ENCODE assay signal across 8 mouse cellular contexts in the genomic region with DNA sequence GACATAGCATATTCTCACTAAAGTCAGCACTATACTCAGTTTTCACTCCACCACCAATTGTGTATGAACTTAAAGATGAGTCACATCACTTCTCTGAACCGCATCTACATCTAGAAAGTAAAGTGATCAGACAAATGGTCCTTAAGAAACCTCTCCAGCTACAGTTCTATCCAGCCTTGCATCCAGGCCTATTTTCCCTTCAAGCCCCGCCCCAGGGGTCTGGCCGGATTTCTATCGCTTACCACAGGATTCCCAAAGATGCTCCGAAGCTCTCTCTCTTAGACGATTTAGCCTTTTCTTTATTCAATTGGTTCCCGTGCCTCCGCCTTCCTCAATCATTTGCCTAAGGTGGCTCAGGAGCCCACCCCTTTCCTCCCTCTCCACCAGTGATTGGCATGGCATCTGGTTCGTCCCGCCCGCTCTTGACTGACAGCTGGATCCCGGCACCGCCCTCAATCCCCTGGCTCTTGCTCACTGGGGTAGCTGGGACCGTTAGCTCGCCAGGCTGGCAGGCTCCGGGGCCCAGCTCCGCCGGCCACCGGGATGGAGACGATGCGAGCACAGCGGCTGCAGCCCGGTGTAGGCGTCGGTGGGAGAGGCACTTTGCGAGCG. TPM values are rescaled to one million over a fixed set of nuclear protein-coding genes. Genes with fewer than 3 reads are reported as not detected.
DNase-seq lines count a peak whose midpoint lies in the region; ATAC-seq and TF ChIP-seq lines count a peak whose summit lies in the region.

A gene (plus strand): TSS at position 511 of the 612 bp plus-strand sequence.

- 2% methylated on average over 27 of the region's 27 CpGs for WGBS in forebrain, embryonic 11.5 days
- WGBS in heart, embryonic 15.5 days, result under 1% methylated on average over 27 of the region's 27 CpGs
- WGBS in liver, embryonic 15.5 days (ENCODE audit: insufficient replicate concordance), result 2% methylated on average over 27 of the region's 27 CpGs
- WGBS in neural tube, embryonic 11.5 days, result under 1% methylated on average over 27 of the region's 27 CpGs
- WGBS in stomach, embryonic 16.5 days, result under 1% methylated on average over 27 of the region's 27 CpGs

- no peak within 1 kb of the TSS for H3K27ac ChIP-seq in CH12.LX (ENCODE audit: insufficient read depth, low read depth)
- peak within 1 kb of the TSS; percentile 78 for H3K27ac ChIP-seq in forebrain, embryonic 11.5 days (ENCODE audit: low read depth, low read length)
- H3K27ac ChIP-seq in heart, embryonic 15.5 days, result peak within 1 kb of the TSS; percentile 97
- peak within 1 kb of the TSS; percentile 51; the same call in 1 of the 2 replicates for H3K27ac ChIP-seq in liver, embryonic 15.5 days (replicated peaks)
- peak within 1 kb of the TSS; percentile 82 for H3K27ac ChIP-seq in neural tube, embryonic 11.5 days (ENCODE audit: low read depth, low read length)
- peak within 1 kb of the TSS; percentile 97 for H3K27ac ChIP-seq in stomach, embryonic 16.5 days (ENCODE audit: low read length)

- no peaks in the 10 kb centered on the region for H3K79me2 ChIP-seq in CH12.LX (replicated peaks; ENCODE audit: control insufficient read depth, extremely low read depth, insufficient read depth, poor library complexity, severe bottlenecking)

- no peaks in the 10 kb centered on the region for H3K27me3 ChIP-seq in CH12.LX (replicated peaks)
- H3K27me3 ChIP-seq in forebrain, embryonic 11.5 days (ENCODE audit: control insufficient read depth, insufficient read depth, low read length), result peaks cover 16% of the 10 kb centered on the region
- no peaks in the 10 kb centered on the region for H3K27me3 ChIP-seq in heart, embryonic 15.5 days
- peaks cover 85% of the 10 kb centered on the region for H3K27me3 ChIP-seq in liver, embryonic 15.5 days
- H3K27me3 ChIP-seq in neural tube, embryonic 11.5 days (ENCODE audit: control insufficient read depth, insufficient read depth, low read length), result peaks cover 6% of the 10 kb centered on the region
- no peaks in the 10 kb centered on the region; the same call in 1 of the 2 replicates for H3K27me3 ChIP-seq in stomach, embryonic 16.5 days (ENCODE audit: control insufficient read depth, insufficient read depth, low read length)

- peak within 1 kb of the TSS; percentile 71 for H3K9ac ChIP-seq in CH12.LX (ENCODE audit: insufficient read depth, low read depth)
- H3K9ac ChIP-seq in forebrain, embryonic 11.5 days (ENCODE audit: low read length), result peak within 1 kb of the TSS; percentile 77
- peak within 1 kb of the TSS; percentile 76 for H3K9ac ChIP-seq in heart, embryonic 15.5 days
- peak within 1 kb of the TSS; percentile 52; the same call in 1 of the 2 replicates for H3K9ac ChIP-seq in liver, embryonic 15.5 days
- peak within 1 kb of the TSS; percentile 89 for H3K9ac ChIP-seq in neural tube, embryonic 11.5 days (ENCODE audit: low read length)
- peak within 1 kb of the TSS; percentile 88 for H3K9ac ChIP-seq in stomach, embryonic 16.5 days (ENCODE audit: low read length)

- TF ChIP-seq EP300 in CH12.LX (IDR thresholded peaks at IDR 0.05; ENCODE audit: low read length), result no peak

- peaks cover 0 to 19% of the 10 kb centered on the region in 2 experiments for H3K36me3 ChIP-seq in CH12.LX (replicated peaks in 1 of 2; ENCODE audit: control insufficient read depth in 1 of 2, insufficient read depth in 1 of 2, low read length in 1 of 2)
- H3K36me3 ChIP-seq in forebrain, embryonic 11.5 days (ENCODE audit: control insufficient read depth, insufficient read depth, low read length), result no peaks in the 10 kb centered on the region
- H3K36me3 ChIP-seq in heart, embryonic 15.5 days, result no peaks in the 10 kb centered on the region
- no peaks in the 10 kb centered on the region for H3K36me3 ChIP-seq in liver, embryonic 15.5 days (replicated peaks)
- no peaks in the 10 kb centered on the region for H3K36me3 ChIP-seq in neural tube, embryonic 11.5 days (ENCODE audit: control insufficient read depth, insufficient read depth, low read length)
- H3K36me3 ChIP-seq in stomach, embryonic 16.5 days (ENCODE audit: control insufficient read depth, insufficient read depth, low read length), result no peaks in the 10 kb centered on the region

- in situ Hi-C loops in CH12.LX (cut with MboI; ENCODE audit: low pct_ligation_motif_present, low pct_unique_long_range_greater_than_20kb, low sequenced_read_pairs), result no loop called here

- H3K4me3 ChIP-seq in CH12.LX (replicated peaks in 1 of 3; ENCODE audit: low read depth in 2 of 3, low read length in 2 of 3, poor library complexity in 1 of 3), result peak within 1 kb of the TSS; percentile 60 to 61 (median 61)
- peak within 1 kb of the TSS; percentile 88 for H3K4me3 ChIP-seq in forebrain, embryonic 11.5 days (ENCODE audit: low read depth, low read length)
- H3K4me3 ChIP-seq in heart, embryonic 15.5 days, result peak within 1 kb of the TSS; percentile 71
- peak within 1 kb of the TSS; percentile 64 for H3K4me3 ChIP-seq in liver, embryonic 15.5 days (replicated peaks)
- H3K4me3 ChIP-seq in neural tube, embryonic 11.5 days (ENCODE audit: low read depth, low read length), result peak within 1 kb of the TSS; percentile 86
- H3K4me3 ChIP-seq in stomach, embryonic 16.5 days (replicated peaks; ENCODE audit: low read length), result peak within 1 kb of the TSS; percentile 71

- peak within 1 kb of the TSS; percentile 83 for H3K4me2 ChIP-seq in CH12.LX (ENCODE audit: insufficient read depth, low read depth, poor library complexity, severe bottlenecking)
- peak within 1 kb of the TSS; percentile 69 for H3K4me2 ChIP-seq in forebrain, embryonic 11.5 days (ENCODE audit: low read depth, low read length, severe bottlenecking)
- H3K4me2 ChIP-seq in heart, embryonic 15.5 days, result peak within 1 kb of the TSS; percentile 64
- H3K4me2 ChIP-seq in liver, embryonic 15.5 days, result peak within 1 kb of the TSS; percentile 85
- H3K4me2 ChIP-seq in neural tube, embryonic 11.5 days (ENCODE audit: low read depth), result peak within 1 kb of the TSS; percentile 67
- H3K4me2 ChIP-seq in stomach, embryonic 16.5 days (ENCODE audit: low read depth, low read length), result peak within 1 kb of the TSS; percentile 64

- peak; percentile 63 for TF ChIP-seq POLR2A in CH12.LX (IDR thresholded peaks at IDR 0.05; ENCODE audit: low read depth, low read length)

- peak; percentile 93 for ATAC-seq in forebrain, embryonic 11.5 days (replicated peaks; ENCODE audit: low FRiP score)
- ATAC-seq in heart, embryonic 15.5 days (replicated peaks; ENCODE audit: insufficient number of reproducible peaks, insufficient read depth, low FRiP score, low read depth), result peak; percentile 92
- peak; percentile 87 for ATAC-seq in liver, embryonic 15.5 days (ENCODE audit: insufficient read depth)
- ATAC-seq in neural tube, embryonic 11.5 days (ENCODE audit: insufficient read depth, low FRiP score, low TSS enrichment), result peak; percentile 92
- peak; percentile 91 for ATAC-seq in stomach, embryonic 16.5 days (ENCODE audit: insufficient read depth, low FRiP score)

- dilution Hi-C loops in CH12.LX (cut with MboI; ENCODE audit: extremely low pct_ligation_motif_present, extremely low pct_unique_long_range_greater_than_20kb, low sequenced_read_pairs), result no loop called here

- H3K4me1 ChIP-seq in CH12.LX (ENCODE audit: control insufficient read depth in 1 of 2, insufficient read depth in 2 of 2), result peaks cover 4 to 20% of the 10 kb centered on the region in 2 experiments; a peak in 2 of 4 replicates
- peaks cover 26% of the 10 kb centered on the region for H3K4me1 ChIP-seq in forebrain, embryonic 11.5 days (replicated peaks; ENCODE audit: control insufficient read depth, insufficient read depth, low read length)
- peaks cover 70% of the 10 kb centered on the region for H3K4me1 ChIP-seq in heart, embryonic 15.5 days (replicated peaks)
- peaks cover 43% of the 10 kb centered on the region for H3K4me1 ChIP-seq in liver, embryonic 15.5 days (replicated peaks)
- H3K4me1 ChIP-seq in neural tube, embryonic 11.5 days (ENCODE audit: control insufficient read depth, insufficient read depth, low read length), result peaks cover 39% of the 10 kb centered on the region
- H3K4me1 ChIP-seq in stomach, embryonic 16.5 days (ENCODE audit: control insufficient read depth, insufficient read depth, low read length), result peaks cover 34% of the 10 kb centered on the region

- DNase-seq in CH12.LX (ENCODE audit: extremely low read depth), result peak; percentile 93
- peak; percentile 86 for DNase-seq in c-Kit-positive CD71-negative TER-119-negative erythroid progenitor cells, embryonic 14.5 days (ENCODE audit: low read depth)
- peak; percentile 97 for DNase-seq in forebrain, embryonic 11.5 days (ENCODE audit: low spot score)
- DNase-seq in kidney, postnatal 14 days, result peak; percentile 95
- DNase-seq in neural tube, embryonic 11.5 days (ENCODE audit: low spot score), result peak; percentile 94

- TF ChIP-seq CTCF in CH12.LX (conservative IDR thresholded peaks at IDR 0.05 in 1 of 2, IDR thresholded peaks at IDR 0.05 in 1 of 2; ENCODE audit: low read depth in 2 of 2, low read length in 2 of 2), result no peak

- H3K9me3 ChIP-seq in CH12.LX (replicated peaks; ENCODE audit: low read length), result peaks cover 14% of the 10 kb centered on the region
- no peaks in the 10 kb centered on the region for H3K9me3 ChIP-seq in forebrain, embryonic 11.5 days (ENCODE audit: control insufficient read depth, low read length)
- no peaks in the 10 kb centered on the region for H3K9me3 ChIP-seq in heart, embryonic 15.5 days (replicated peaks)
- H3K9me3 ChIP-seq in liver, embryonic 15.5 days (replicated peaks), result no peaks in the 10 kb centered on the region
- no peaks in the 10 kb centered on the region for H3K9me3 ChIP-seq in neural tube, embryonic 11.5 days (ENCODE audit: control insufficient read depth, low read length)
- H3K9me3 ChIP-seq in stomach, embryonic 16.5 days (replicated peaks; ENCODE audit: control insufficient read depth, low read length), result no peaks in the 10 kb centered on the region

- TF ChIP-seq RAD21 in CH12.LX (IDR thresholded peaks at IDR 0.05; ENCODE audit: low read depth, low read length), result no peak

TF ChIP-seq in CH12.LX, 34 proteins besides CTCF, POLR2A, EP300 and RAD21 (continues in another document):
- TF ChIP-seq MYC (IDR thresholded peaks at IDR 0.05; ENCODE audit: low read depth, low read length) (no peak), TCF12 (IDR thresholded peaks at IDR 0.05; ENCODE audit: low read depth, low read length) (0 out of 2 replicates have a peak, but pooled peaks have one; percentile 18), MXI1 (IDR thresholded peaks at IDR 0.05; ENCODE audit: low read depth, low read length) (peak; percentile 1; the same call in 1 of the 2 replicates), CHD2 (IDR thresholded peaks at IDR 0.05; ENCODE audit: low read length) (no peak; the same call in 1 of the 2 replicates)

RNA-seq across cellular contexts. Expression of the gene that starts here (rescaled TPM):
- total RNA-seq in CH12.LX (2012; rRNA removed) (2.9 and 4.5 TPM in 2 replicates), CH12.LX (2014; rRNA removed) (3.7 and 4.6 TPM in 2 replicates)
- 4.0 and 4.7 TPM in 2 replicates for polyA plus RNA-seq in CH12.LX (2012; ENCODE audit: insufficient read length, low read depth)
- 5.5 TPM in 2 replicates for polyA plus RNA-seq in forebrain, embryonic 11.5 days (2014; fragmentation: Nextera tagmentation; extraction: Ambion mirVana)
- polyA plus RNA-seq in heart, embryonic 15.5 days (2015; fragmentation: Nextera tagmentation; extraction: Ambion mirVana), result 5.3 and 5.5 TPM in 2 replicates
- polyA plus RNA-seq in liver, embryonic 15.5 days (2015; fragmentation: Nextera tagmentation; extraction: Ambion mirVana), result 0.47 and 0.64 TPM in 2 replicates
- polyA plus RNA-seq in neural tube, embryonic 11.5 days (2014; fragmentation: Nextera tagmentation; extraction: Ambion mirVana), result 8.0 and 8.7 TPM in 2 replicates
- polyA plus RNA-seq in stomach, embryonic 16.5 days (2015; fragmentation: Nextera tagmentation; extraction: Ambion mirVana), result 7.2 and 7.5 TPM in 2 replicates

Comparison
In these comparisons a context has a peak if more than half of its experiments do, and no peak if none do; other contexts are left out.
1. Peak in ATAC-seq, H3K4me3 ChIP-seq, H3K27ac ChIP-seq, H3K9ac ChIP-seq and H3K4me2 ChIP-seq in liver, embryonic 15.5 days; RNA of the gene not detected or under 1 TPM.